Mouse (Mus musculus) left cerebral cortex, adult 11 months (tissue): ENCODE data around the gene 1700003E16Rik.

Experiments
- DNase-seq: peaks from one replicate; pipeline ENCODE4 v3.0.0; 2022; ENCODE audit warnings: low spot score

The 1700003E16Rik gene

DNA sequence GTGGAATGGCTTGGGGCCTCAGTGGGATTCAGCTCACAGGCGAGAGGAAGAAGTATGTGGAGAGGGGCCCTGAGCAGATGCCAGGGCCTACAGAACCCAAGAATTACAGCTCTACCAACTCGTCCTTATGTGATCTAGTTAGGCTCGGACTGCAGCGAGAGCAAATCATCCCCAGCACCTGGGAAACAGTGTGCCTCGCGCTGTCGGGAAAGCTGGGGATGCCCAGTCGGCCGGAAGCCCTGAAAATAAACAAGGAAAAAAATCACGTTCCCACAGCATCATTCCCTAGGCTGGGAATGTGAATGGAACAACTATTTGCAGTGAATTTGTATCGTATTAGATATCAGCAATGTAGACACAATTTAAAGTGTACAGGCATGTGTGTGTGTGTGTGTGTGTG, 50.1 kb downstream of the 1700003E16Rik start:
- DNase-seq, result no peak

DNA sequence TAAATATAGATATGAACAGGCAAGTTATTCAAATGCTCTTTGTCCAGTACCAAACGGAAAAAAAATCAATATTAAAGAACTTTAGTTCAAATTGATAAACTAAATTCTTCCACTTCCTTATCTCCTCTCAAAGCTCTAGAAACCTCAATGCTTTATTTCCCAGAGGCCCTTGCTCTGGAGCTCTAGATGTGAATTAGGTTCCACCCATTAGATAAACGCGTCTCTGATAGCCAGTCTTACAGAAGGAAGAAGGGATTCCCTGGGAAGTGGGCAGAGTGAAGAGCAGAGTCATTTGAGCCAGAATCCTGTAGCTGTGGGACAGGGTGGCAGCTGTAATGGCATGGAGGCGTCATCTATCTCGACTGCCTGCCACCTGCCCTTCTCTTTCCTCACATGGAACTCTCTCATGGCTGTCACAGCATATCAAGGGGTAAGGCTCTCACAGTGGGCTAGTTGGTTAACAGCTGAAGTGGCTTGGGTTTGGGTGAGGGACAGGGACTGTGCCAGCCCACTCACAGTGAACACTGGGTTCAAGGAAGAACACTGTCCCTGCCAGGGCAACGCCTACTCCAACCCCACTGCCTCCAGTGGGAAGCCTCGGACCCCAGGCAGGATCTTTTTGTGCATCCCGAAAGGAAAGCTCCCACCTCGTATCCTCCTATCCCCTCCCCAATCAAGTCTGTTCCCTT, 51.3 kb downstream of the 1700003E16Rik start:
- DNase-seq, result no peak

GRCm38 (mm10) chr6:83208050-83208400, 51.8 kb downstream of the 1700003E16Rik start:
- no peak for DNase-seq

- no peak for DNase-seq
Measured at GRCm38 (mm10) chr6:83210495-83210894, 54.3 kb downstream of the 1700003E16Rik start.

- no peak for DNase-seq
Measured at GRCm38 (mm10) chr6:83211526-83211925, 55.3 kb downstream of the 1700003E16Rik start.
